Mouse (Mus musculus): ENCODE measurements around the gene Zfp213.
"Not testable (repeated sequence)": the region's sequence is repeated elsewhere in the genome, so short reads cannot be mapped to it uniquely, and the experiment has no call there.

Gene Zfp213

DNA sequence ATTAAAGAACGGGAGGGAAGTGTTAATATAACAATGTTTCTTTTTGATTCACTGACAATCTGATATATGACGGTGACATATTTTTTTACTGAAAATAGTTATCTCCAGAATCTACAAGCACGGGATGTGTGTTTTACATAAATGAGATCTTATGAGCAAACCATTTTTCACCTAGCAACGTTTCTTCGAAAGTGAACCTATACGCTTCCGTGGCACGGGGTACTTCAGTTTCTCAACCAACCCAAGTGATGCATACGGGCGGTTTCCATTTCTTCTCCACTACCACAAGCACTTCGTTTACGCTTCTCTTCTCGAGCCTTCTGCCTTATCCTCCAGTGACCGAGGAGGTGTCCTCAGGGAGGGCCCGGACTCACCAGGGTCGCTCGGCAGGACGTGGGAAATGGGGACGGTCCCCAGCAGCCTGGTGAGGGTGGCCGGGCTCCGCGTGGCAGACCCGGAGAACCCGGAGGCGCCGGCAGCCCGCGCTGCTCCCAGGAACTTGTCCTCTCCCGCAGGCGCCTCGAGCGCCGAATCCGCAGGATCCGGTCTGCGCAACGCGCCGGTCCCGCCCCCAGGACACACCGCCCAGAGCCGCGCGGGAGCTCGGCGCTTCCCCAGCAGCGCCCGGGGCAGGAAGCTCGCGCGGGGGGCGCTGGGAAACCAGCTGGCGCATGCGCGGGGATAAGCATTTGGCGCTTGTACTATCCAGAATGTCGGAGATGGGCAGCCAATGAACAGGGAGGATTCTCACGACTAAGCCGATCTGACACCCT, at the start of gene Zfp213:
TSS of gene Zfp213 (minus strand) at position 644 of the 773 bp plus-strand sequence.
- DNase-seq: peak; percentile 100

DNA sequence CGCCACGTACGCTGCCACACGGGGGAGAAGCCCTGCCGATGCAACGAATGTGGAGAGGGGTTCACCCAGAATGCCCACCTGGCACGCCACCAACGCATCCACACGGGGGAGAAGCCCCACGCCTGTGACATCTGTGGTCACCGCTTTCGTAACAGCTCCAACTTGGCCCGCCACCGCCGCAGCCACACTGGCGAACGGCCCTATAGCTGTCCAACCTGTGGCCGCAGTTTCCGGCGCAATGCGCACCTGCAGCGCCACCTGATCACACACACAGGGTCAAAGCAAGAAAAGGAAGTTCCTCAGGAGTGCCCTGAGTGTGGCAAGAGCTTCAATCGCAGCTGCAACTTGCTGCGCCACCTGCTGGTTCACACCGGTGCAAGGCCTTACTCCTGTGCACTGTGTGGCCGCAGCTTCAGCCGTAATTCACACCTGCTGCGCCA, 46.3 kb upstream of the Zfp213 start:
- DNase-seq: peak; percentile 62

DNA sequence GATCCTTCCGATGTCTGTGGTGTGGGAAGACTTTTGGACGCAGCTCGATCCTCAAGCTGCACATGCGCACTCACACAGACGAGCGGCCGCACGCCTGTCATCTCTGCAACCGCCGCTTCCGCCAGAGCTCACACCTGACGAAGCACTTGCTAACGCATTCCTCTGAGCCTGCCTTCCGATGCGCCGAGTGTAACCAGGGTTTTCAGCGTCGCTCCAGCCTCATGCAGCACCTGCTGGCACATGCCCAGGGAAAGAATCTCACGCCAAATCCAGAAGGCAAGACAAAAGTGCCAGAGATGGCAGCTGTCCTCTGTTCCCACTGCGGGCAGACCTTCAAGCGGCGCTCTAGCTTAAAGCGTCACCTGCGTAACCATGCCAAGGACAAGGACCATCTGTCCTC, 45.6 kb upstream of the Zfp213 start:
- DNase-seq: no peak

DNA sequence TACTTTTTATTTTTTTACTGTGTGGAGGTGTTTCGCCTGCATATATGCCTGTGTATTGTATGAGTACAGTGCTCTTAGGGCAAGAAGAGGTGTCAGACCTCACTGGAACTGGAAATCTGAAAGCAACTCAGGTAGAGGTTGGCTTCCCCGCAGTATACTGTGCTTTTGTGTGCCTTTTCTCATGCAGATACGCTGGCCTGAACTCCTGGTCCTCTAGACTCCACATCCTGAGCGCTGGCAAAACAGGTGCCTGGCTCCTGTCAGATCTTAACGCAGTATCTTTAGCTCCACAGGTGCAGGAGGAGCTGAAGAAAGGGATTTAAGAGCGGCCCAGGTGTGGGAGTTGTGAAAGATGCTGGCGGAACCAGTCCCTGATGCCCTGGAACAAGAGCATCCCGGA, 41.2 kb upstream of the Zfp213 start:
- DNase-seq: no peak

DNA sequence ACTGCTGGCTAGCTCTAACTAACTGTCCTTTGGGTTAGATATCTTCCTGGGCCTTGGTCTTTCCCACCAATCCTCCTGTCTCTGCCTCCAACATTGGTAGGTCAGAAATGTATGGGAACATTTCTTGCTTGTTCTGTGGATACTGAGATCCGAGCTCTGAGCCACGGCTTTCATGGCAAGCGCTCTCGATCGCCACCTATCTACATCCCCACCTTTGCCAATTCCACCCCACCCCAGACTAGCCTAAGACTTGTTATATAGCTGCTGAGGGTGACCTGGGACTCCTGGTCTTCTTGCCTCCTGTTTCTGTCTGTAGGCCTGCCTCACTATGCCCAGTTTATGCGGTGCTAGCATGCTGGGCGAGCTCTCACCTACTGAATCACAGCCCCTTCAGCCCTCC, 40.4 kb upstream of the Zfp213 start:
- no peak for DNase-seq

DNA sequence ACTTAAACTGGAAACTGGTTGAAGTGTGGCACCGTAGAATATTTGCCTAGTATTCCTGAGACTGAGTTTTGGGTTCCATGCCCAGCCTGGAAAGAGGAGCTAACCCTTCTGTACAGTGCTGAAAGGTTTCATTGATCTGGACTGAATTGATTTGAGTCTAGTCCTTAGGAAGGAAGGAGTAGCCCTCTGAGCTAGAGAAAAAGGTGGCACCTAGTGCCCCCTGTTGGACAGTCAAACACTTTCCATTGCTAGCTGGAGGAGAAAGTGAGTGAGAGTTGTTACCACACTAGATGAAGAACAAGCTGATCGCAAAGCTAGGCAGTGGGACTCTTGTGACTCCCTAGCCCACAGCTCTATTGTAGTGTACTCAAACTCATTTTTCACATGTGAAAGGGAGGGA, 39.5 kb upstream of the Zfp213 start:
- DNase-seq: peak; percentile 50

DNA sequence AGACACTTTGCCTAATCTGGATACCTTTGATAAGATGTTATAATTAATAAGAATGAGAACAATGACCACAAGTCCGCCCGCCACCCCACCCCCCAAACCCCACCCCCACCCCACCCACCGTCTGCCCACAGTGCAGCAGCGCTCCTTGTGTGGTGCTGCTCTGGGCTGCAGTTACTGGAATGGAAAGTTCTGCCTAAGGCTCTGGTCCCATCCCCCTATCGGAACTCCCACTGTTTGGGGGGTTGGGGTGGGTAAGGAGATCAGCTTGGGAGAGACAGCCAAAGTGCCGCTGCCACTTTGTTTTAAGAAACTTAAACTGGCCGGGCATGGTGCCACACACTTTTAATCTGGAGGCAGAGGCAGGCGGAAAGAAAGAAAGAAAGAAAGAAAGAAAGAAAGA, 39.0 kb upstream of the Zfp213 start:
- no peak for DNase-seq

DNA sequence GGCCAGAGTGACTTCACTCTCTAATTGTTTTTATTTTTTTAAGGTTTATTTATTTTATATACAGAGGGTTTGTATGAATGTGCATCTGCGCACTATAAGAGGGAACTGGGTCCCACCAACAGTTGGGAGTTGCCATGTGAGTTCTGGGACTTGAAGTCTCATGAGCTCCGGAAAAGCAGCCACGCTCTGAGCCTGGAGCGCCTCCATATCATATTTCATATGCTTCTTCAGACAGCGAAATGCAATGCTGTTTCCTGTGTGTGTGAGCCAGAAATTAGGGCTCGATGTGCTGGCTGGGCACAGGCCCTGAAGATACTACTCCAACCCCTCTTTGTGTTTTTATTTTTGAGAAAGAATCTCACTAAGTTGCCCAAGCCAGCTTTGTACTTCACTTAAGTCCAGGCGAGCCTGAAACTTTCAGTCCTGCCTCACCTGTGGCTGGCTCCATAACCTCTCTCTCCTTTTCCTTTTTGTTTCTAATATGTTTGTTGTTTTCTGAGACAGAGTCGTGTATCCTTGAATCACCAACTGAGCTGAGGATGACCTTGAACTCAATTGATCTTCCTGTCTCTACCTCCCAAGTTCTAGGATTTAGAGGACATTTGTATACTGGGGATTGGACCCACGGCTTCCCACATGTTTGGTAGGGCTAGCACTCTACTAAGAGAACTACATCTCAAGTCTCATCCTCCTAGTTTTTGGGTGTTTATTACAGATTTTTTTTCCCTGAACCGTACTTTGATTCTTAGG, 38.0 kb upstream of the Zfp213 start:
- DNase-seq: peak; percentile 34

DNA sequence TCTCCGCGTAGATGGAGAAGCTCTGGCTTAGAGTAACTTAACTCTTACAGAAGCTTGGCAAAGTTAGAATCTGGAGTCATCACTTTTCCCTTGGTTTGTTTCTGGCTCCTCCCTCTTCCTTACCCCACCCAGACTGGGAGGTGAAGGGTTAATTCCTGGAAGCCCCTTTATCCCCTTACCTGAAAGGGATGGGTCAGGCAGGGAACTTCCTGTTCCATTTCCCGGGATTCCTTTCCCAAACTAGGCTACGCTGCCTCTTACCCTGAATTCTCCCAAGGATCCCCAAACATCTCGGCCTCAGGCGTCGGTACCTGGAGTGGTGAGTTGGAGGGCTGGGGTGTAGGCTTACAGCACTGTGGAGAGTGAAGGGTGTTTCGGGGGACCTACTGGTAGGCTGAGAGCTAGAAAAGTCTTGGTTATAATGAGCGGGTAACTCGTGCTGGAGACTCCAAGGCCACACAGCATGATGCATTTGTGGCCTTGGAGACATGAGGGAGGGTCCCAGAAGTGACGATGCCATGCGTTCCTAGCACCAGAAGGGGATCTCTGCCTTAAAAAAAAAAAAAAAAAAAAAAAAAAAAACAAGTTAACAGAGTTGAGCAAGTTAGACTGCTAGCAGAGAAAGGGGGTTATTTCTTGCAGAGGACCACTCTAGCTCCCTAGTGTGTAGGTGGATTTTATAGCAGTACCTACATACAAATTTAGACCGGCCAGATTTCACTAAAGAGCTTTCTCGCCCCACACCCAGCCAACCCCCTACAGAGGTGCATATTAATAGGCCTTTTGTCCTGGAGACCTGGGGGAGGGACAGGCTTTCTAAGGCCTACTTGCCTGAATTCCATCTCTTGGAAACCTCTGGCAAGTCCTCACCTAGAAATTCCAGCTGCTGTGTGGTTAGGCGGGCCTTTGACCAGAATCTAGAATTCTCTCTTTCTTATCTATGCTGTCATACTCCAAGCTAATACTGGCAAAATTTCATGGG, 36.9 kb upstream of the Zfp213 start, which contains the start of gene Zscan10:
TSS of gene Zscan10 (plus strand) at position 216 of the 982 bp plus-strand sequence.
- DNase-seq: no peak

DNA sequence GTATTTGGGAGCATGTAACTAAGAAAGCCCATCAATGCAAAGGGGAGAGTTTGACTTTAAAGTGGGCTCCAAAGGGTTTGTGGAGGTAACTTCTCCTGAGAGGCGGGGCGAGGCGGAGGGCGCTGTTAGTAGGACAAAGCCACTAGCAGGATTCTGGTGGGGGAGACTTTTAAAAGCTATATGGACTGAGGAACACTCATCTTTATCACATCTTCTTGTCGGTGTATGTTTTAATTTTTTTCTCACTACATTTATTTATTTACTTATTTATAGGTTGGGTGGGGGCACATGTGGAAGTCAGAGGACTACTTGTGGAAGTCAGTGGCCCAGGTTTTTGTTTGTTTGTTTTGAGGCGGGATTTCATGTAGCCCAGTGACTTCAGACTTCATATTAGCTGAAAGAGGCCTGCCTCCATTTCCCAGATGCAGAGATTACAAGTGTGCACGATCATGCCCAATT, 35.6 kb upstream of the Zfp213 start:
- DNase-seq: peak; percentile 41

DNA sequence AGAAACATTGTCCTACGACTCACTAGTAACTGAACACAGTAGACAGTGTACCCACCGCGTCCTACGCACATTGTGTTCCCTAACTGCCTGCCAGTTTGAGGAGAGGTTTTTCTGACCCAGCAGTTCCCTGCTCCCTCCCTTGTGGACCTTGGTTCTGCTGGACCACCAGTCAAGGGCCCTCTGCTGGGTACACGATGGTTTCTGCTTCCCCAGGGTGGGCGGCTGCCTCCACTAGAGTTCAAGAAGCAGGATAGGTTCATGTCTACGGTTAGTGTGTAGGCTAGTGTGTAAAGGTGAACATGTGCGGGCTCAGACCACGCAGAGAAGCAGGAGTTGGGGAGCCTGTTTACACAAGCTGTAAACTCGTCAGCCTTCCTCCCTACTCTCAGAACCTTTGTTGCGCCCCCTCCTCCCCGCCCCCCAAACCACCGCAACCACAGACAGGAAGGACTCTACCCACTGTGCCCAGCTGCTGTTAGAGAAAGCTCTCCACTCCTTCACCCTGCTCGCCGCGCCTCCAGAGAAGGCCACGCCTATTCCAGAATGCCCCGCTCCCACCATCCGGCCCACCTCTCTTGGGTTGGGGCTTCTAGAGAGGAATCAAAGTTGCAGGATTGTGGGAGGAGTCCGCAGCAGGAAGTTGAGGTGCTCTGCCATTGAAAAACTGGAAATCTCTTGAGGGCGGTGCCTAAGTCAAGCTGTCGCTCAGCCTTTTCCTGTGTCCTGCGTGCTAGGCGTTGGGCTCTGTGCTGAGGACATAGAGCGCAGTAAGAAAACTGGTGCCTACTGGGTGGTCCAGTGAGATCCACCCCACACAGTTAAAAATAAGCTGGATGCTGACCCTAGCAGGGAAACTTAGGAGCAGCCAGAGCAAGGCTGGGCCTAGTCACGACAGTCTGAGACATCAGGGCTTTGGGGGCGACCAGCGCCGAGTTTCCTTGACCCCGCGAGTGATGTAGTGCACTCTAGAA, 34.8 kb upstream of the Zfp213 start, which contains the start of gene Zfp13:
TSS of gene Zfp13 (minus strand) at position 906 of the 971 bp plus-strand sequence.
- DNase-seq: peak; percentile 94

DNA sequence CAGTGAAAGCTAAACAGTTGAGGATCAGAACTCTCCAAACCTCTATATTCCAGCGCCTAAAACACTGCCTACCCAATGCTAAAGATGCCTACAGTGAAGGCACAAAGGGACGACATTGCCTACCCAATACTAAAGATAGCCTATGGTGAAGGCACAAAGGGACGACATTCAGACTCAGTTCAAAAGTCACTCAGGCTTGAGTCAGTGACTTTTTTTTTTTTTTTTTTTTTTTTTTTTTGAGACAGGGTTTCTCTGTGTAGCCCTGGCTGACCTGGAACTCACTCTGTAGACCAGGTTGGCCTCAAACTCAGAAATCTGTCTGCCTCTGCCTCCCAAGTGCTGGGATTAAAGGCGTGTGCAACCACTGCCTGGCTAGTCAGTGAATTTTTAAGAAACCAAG, 31.1 kb upstream of the Zfp213 start:
- DNase-seq: not testable (repeated sequence)

DNA sequence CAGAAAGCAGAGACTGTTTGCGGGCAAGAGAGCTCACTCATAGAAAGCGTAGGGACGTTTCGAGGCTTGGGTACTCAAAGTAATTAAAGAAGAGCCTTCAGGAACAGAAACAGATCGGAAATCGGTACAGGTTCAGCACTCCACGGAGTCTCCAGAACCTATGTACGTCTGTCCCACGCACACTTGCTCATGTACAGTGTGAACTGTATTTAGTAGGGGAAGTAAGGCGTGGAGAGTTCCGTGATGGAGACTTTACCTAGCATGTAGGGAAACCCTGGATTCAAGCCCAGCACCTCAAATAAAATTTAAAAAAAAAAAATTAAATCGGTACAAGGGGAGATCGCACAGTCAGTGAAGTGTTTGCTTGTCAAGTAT, 28.9 kb upstream of the Zfp213 start:
- DNase-seq: no peak

DNA sequence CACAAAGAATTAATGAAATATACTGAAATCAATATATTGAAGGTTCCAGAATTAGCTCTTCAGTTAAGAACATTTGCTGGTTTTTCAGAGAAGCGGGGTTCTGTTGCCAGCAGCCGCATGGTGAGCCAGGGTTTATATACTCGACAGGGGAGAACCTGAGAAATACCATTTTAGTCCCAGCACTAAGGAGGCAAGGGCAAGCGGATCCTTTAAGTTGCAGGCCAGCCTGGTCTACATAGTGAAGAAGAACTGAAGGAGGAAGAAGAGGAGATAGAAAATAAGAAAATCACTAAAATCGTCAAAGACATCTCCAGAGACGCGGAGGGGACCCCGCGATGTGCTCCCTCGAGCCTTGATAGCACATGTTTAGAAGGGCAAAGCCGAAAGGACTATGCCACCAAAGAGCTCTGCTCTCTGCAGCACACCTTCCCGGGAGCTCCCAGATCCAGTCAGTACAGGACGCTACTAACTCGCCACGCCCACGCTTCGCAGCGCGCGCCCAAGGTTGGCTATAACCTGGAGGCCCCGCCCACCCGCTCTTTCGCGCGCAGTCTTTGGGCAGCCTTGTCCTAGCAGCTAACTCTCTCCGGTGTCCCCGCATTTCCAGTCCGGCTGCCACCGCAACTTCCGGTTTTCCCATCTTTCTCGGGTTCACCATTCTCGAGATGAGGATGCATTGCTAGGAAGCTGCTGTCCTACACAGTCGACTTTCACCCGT, 28.3 kb upstream of the Zfp213 start:
- DNase-seq: peak; percentile 99

DNA sequence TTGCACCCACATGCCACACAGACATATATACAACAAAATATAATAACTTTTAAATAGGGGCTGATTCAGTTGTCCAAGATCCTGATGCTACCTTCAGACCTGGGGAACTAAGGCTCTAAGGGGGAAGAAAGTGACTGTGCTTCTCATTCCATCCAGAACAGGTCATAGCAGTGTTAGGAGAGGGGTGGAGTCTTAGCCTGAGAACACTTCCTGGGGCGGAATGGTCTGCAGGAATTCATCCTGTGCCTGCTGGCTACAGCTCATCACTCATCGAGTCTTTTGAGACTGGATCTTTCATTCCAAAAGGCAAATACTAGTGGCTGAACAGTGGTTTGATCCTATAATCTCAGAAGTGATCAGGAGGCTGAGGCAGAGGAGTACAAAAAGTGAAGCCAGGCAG, 23.2 kb upstream of the Zfp213 start:
- DNase-seq: no peak

DNA sequence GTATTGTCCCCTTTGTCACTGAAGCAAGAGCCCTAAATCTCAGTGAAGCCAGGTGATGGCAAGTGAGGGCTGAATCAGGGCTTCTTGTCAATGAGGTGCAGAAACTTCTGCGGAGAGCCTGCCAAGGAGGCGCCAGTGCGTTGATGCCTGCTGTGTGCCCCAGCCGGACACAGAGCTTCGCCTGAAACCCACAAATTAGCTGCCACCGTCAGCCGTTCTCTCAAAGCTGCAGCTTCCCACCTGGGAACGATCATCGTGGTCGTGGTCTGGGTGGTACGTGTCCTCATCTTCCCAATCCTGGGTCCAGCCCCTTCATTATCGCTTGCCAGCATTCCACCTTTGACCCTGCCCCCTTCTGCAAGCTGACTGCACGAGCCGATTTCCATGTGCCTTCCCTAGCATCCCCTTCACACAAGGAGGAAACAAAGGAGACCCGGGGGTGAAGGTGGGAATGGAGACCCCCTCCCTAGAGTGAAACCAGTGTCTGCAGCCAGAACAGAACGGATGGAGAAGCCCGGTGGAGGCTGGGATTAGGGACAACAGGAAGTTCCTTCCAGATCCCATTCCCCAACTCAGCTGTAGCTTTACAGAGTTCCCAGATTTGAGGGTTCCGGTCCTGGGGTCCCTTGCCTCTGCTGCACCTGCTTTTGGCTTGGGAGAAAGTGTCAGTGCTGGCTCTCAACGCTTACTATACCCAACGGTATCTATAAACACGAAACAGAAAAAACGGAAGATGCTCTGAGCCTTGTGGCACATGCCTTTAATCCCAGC, 21.9 kb upstream of the Zfp213 start:
- DNase-seq: peak; percentile 90

DNA sequence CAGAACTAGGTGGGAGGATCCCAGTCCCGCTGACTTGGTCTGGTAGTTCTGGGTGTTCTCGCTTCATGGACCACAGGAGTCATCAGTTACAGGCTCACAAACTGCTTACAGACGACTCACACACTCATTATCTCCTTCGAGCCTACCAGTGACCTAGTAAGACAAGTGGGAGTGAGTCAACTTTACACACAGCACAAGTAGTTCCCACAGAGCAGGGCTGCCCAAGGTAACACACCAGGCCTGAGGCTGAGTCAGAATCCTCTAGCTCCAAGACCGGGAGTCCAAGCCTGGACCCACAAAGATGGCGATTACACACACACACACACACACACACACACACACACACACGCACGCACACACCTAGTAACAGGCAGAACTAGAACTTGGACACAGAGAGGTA, 20.7 kb upstream of the Zfp213 start:
- no peak for DNase-seq

DNA sequence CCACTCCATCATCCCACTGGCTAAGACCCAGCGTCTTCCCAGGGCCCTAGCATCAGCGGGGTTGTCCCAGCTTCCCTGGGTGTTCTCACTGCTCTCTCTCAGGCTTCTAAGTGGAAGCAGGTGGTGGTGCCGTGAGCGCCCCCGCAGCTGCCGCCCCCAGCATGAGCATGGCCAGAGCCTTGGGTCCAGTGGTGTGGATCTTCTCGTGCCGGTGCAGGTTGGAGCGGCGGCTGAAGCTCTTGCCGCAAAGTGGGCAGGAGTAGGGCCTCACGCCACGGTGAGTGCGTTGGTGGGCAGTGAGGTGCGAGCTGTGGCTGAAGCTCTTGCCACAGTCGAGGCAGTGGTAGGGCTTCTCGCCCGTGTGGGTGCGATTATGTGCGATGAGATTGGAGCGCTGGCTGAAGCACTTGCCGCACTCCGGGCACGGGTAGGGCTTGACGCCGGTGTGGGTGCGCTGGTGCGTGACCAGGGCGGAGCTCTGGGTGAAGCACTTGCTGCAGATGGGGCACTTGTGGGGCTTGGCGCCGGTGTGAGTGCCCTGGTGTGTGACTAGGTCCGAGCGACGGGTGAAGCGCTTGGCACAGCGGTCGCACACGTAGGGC, 12.0 kb upstream of the Zfp213 start:
- no peak for DNase-seq

DNA sequence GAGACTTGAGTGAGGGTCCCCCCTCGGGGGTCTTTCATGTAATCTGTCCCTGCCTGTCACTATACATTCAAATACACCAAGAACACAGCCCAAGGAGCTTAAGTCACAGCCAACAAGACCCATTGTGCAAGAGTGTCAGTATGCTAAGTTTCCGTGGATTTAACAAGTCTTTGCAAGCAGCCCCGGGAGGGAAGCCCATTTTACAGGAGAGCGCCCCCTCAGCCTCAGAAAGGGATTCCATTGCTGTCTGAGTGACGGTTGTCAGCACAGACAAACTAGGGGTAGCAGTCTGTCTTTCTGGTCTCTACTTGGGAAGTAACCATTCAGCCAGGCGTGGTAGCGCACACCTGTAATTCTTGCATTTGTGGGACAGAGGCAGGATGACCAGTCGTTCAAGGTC, 10.1 kb upstream of the Zfp213 start:
- DNase-seq: no peak

DNA sequence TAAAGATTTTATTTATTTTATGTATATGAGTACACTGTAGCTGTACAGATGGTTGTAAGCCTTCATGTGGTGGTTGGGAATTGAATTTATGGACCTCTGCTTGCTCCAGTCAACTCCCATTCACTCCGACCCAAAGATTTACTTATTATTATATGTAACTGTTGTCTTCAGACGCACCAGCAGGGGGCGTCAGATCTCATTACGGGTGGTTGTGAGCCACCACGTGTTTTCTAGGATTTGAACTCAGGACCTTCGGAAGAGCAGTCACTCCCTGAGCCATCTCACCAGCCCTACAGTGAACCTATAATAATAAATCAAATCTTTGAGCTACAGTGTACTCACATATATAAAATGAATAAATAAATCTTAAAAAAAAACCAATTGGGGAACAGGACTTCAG, 8.0 kb upstream of the Zfp213 start:
- DNase-seq: no peak

All from embryo, embryonic 11 days (tissue).